Mouse (Mus musculus): Measurements from ENCODE around the gene Med29.

DNA sequence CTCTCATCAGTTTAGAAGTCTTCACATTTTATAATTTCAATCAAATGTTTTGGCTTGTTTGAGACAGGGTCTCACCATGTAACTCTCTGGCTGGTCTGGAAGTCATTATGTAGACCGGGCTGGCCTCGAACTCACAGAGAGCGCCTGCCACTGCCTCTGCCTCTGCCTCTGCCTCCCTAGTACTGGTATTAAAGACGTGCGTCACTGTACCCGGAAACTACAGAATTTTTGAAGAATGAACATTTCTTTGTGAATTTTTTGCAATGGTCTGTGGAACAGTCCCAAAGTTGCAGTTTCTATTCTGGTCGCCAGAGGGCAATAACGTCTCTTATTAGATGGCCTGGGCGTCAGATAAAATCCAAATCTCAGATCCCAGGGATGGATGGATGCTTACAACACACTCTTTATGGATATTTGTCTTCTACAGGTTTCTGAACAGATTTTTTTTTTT is 19.4 kb downstream of the Med29 start:
- TF ChIP-seq CTCF (IDR thresholded peaks at IDR 0.05; ENCODE audit: control insufficient read depth, insufficient read depth, insufficient replicate concordance, low read depth, low read length): no peak
- no peak for TF ChIP-seq POLR2A (IDR thresholded peaks at IDR 0.05; ENCODE audit: control insufficient read depth, low read depth, low read length)
